Mouse (Mus musculus): ENCODE measurements around the gene Rph3al. TPM values are rescaled to one million over a fixed set of nuclear protein-coding genes. Genes with fewer than 3 reads are reported as not detected.

The Rph3al gene
- polyA plus RNA-seq, 1 experiment from 2014 or later, result 2.2 TPM

- no peak for DNase-seq (ENCODE audit: low spot score)
- no peaks in the 10 kb centered on the region for H3K36me3 ChIP-seq (ENCODE audit: control insufficient read depth, insufficient read depth, low read length)
- peaks cover 7% of the 10 kb centered on the region; the same call in 1 of the 2 replicates for H3K4me1 ChIP-seq (replicated peaks; ENCODE audit: control insufficient read depth, insufficient read depth, low read length)
- H3K9me3 ChIP-seq (ENCODE audit: control insufficient read depth, low read length), result no peaks in the 10 kb centered on the region
- H3K27me3 ChIP-seq (ENCODE audit: control insufficient read depth, insufficient read depth, low read length), result no peaks in the 10 kb centered on the region
- H3K4me2 ChIP-seq (replicated peaks; ENCODE audit: low read depth, low read length), result no peak overlapping the region
- no peak overlapping the region for H3K4me3 ChIP-seq (ENCODE audit: low read depth, low read length)
- no peak overlapping the region for H3K27ac ChIP-seq (ENCODE audit: low read depth, low read length)
- no peak overlapping the region for H3K9ac ChIP-seq (ENCODE audit: low read depth, low read length)
- 69% methylated on average over 7 of the region's 7 CpGs for WGBS
- ATAC-seq (ENCODE audit: low FRiP score), result no peak
Observed at GRCm38 (mm10) chr11:75935819-75936430, 2.3 kb downstream of the Rph3al start.

- no peaks in the 10 kb centered on the region for H3K36me3 ChIP-seq (ENCODE audit: control insufficient read depth, insufficient read depth, low read length)
- peak; percentile 21 for DNase-seq (ENCODE audit: low spot score)
- H3K9me3 ChIP-seq (ENCODE audit: control insufficient read depth, low read length), result no peaks in the 10 kb centered on the region
- no peak overlapping the region for H3K4me2 ChIP-seq (replicated peaks; ENCODE audit: low read depth, low read length)
- no peak overlapping the region for H3K9ac ChIP-seq (ENCODE audit: low read depth, low read length)
- H3K27me3 ChIP-seq (ENCODE audit: control insufficient read depth, insufficient read depth, low read length), result no peaks in the 10 kb centered on the region
- H3K27ac ChIP-seq (ENCODE audit: low read depth, low read length), result no peak overlapping the region
- no peak for ATAC-seq (ENCODE audit: low FRiP score)
- H3K4me3 ChIP-seq (ENCODE audit: low read depth, low read length), result no peak overlapping the region
- WGBS, result 37% methylated on average over 6 of the region's 6 CpGs
- peaks cover 7% of the 10 kb centered on the region; the same call in 1 of the 2 replicates for H3K4me1 ChIP-seq (replicated peaks; ENCODE audit: control insufficient read depth, insufficient read depth, low read length)
Observed at GRCm38 (mm10) chr11:75934425-75934824, 3.8 kb downstream of the Rph3al start.

GRCm38 (mm10) chr11:75933371-75933770 lies 4.9 kb downstream of the Rph3al start:
- WGBS, result 85% methylated on average over 5 of the region's 5 CpGs
- Histone ChIP-seq H3K36me3 (ENCODE audit: control insufficient read depth, insufficient read depth, low read length) (no peaks in the 10 kb centered on the region), H3K27me3 (ENCODE audit: control insufficient read depth, insufficient read depth, low read length) (no peaks in the 10 kb centered on the region), H3K4me1 (replicated peaks; ENCODE audit: control insufficient read depth, insufficient read depth, low read length) (peaks cover 7% of the 10 kb centered on the region; the same call in 1 of the 2 replicates), H3K9me3 (ENCODE audit: control insufficient read depth, low read length) (no peaks in the 10 kb centered on the region), H3K4me3 (ENCODE audit: low read depth, low read length) (no peak overlapping the region), H3K4me2 (replicated peaks; ENCODE audit: low read depth, low read length) (no peak overlapping the region), H3K9ac (ENCODE audit: low read depth, low read length) (no peak overlapping the region), H3K27ac (ENCODE audit: low read depth, low read length) (no peak overlapping the region)
- no peak for DNase-seq (ENCODE audit: low spot score)
- no peak for ATAC-seq (ENCODE audit: low FRiP score)

- no peak for ATAC-seq (ENCODE audit: low FRiP score)
- 48% methylated on average over 11 of the region's 11 CpGs for WGBS
- Histone ChIP-seq H3K4me3 (ENCODE audit: low read depth, low read length) (no peak overlapping the region), H3K9ac (ENCODE audit: low read depth, low read length) (no peak overlapping the region), H3K36me3 (ENCODE audit: control insufficient read depth, insufficient read depth, low read length) (no peaks in the 10 kb centered on the region), H3K4me2 (replicated peaks; ENCODE audit: low read depth, low read length) (no peak overlapping the region), H3K27me3 (ENCODE audit: control insufficient read depth, insufficient read depth, low read length) (no peaks in the 10 kb centered on the region), H3K4me1 (replicated peaks; ENCODE audit: control insufficient read depth, insufficient read depth, low read length) (peaks cover 7% of the 10 kb centered on the region; the same call in 1 of the 2 replicates), H3K9me3 (ENCODE audit: control insufficient read depth, low read length) (no peaks in the 10 kb centered on the region), H3K27ac (ENCODE audit: low read depth, low read length) (no peak overlapping the region)
- no peak for DNase-seq (ENCODE audit: low spot score)
Observed at GRCm38 (mm10) chr11:75930911-75931678, 7.1 kb downstream of the Rph3al start.

- Histone ChIP-seq H3K27me3 (ENCODE audit: control insufficient read depth, insufficient read depth, low read length) (no peaks in the 10 kb centered on the region), H3K9me3 (ENCODE audit: control insufficient read depth, low read length) (no peaks in the 10 kb centered on the region), H3K36me3 (ENCODE audit: control insufficient read depth, insufficient read depth, low read length) (no peaks in the 10 kb centered on the region), H3K4me1 (replicated peaks; ENCODE audit: control insufficient read depth, insufficient read depth, low read length) (peaks cover 7% of the 10 kb centered on the region; the same call in 1 of the 2 replicates), H3K4me2 (replicated peaks; ENCODE audit: low read depth, low read length) (no peak overlapping the region), H3K4me3 (ENCODE audit: low read depth, low read length) (no peak overlapping the region), H3K27ac (ENCODE audit: low read depth, low read length) (no peak overlapping the region), H3K9ac (ENCODE audit: low read depth, low read length) (no peak overlapping the region)
- 82% methylated on average over 9 of the region's 9 CpGs for WGBS
- ATAC-seq (ENCODE audit: low FRiP score) (no peak), DNase-seq (ENCODE audit: low spot score) (no peak)
Observed at GRCm38 (mm10) chr11:75930208-75930607, 8.0 kb downstream of the Rph3al start.

GRCm38 (mm10) chr11:75927881-75928280 lies 10.3 kb downstream of the Rph3al start:
- no peaks in the 10 kb centered on the region for H3K36me3 ChIP-seq (ENCODE audit: control insufficient read depth, insufficient read depth, low read length)
- no peaks in the 10 kb centered on the region for H3K27me3 ChIP-seq (ENCODE audit: control insufficient read depth, insufficient read depth, low read length)
- DNase-seq (ENCODE audit: low spot score), result no peak
- 83% methylated on average over 2 of the region's 2 CpGs for WGBS
- H3K4me1 ChIP-seq (replicated peaks; ENCODE audit: control insufficient read depth, insufficient read depth, low read length), result 0 out of 2 replicates have a peak, but pooled peaks cover 3% of the 10 kb centered on the region
- no peaks in the 10 kb centered on the region for H3K9me3 ChIP-seq (ENCODE audit: control insufficient read depth, low read length)
- no peak overlapping the region for H3K27ac ChIP-seq (ENCODE audit: low read depth, low read length)
- no peak overlapping the region for H3K9ac ChIP-seq (ENCODE audit: low read depth, low read length)
- no peak overlapping the region for H3K4me3 ChIP-seq (ENCODE audit: low read depth, low read length)
- H3K4me2 ChIP-seq (replicated peaks; ENCODE audit: low read depth, low read length), result no peak overlapping the region
- no peak for ATAC-seq (ENCODE audit: low FRiP score)

- Histone ChIP-seq H3K4me2 (replicated peaks; ENCODE audit: low read depth, low read length) (no peak overlapping the region), H3K9ac (ENCODE audit: low read depth, low read length) (no peak overlapping the region), H3K4me3 (ENCODE audit: low read depth, low read length) (no peak overlapping the region), H3K9me3 (ENCODE audit: control insufficient read depth, low read length) (no peaks in the 10 kb centered on the region), H3K4me1 (replicated peaks; ENCODE audit: control insufficient read depth, insufficient read depth, low read length) (0 out of 2 replicates have a peak, but pooled peaks cover 3% of the 10 kb centered on the region), H3K27ac (ENCODE audit: low read depth, low read length) (no peak overlapping the region), H3K27me3 (ENCODE audit: control insufficient read depth, insufficient read depth, low read length) (no peaks in the 10 kb centered on the region), H3K36me3 (ENCODE audit: control insufficient read depth, insufficient read depth, low read length) (no peaks in the 10 kb centered on the region)
- WGBS, result 75% methylated on average over 13 of the region's 13 CpGs
- ATAC-seq (ENCODE audit: low FRiP score) (no peak), DNase-seq (ENCODE audit: low spot score) (no peak)
Observed at GRCm38 (mm10) chr11:75926431-75927312, 11.6 kb downstream of the Rph3al start.

GRCm38 (mm10) chr11:75925801-75926200 lies 12.4 kb downstream of the Rph3al start:
- Histone ChIP-seq H3K4me3 (ENCODE audit: low read depth, low read length) (no peak overlapping the region), H3K36me3 (ENCODE audit: control insufficient read depth, insufficient read depth, low read length) (no peaks in the 10 kb centered on the region), H3K4me2 (replicated peaks; ENCODE audit: low read depth, low read length) (no peak overlapping the region), H3K9me3 (ENCODE audit: control insufficient read depth, low read length) (no peaks in the 10 kb centered on the region), H3K9ac (ENCODE audit: low read depth, low read length) (no peak overlapping the region), H3K4me1 (replicated peaks; ENCODE audit: control insufficient read depth, insufficient read depth, low read length) (peaks cover 3% of the 10 kb centered on the region; the same call in 1 of the 2 replicates), H3K27me3 (ENCODE audit: control insufficient read depth, insufficient read depth, low read length) (no peaks in the 10 kb centered on the region), H3K27ac (ENCODE audit: low read depth, low read length) (no peak overlapping the region)
- ATAC-seq (ENCODE audit: low FRiP score) (no peak), DNase-seq (ENCODE audit: low spot score) (no peak)
- 57% methylated on average over 7 of the region's 7 CpGs for WGBS
